Mouse (Mus musculus): Measurements from ENCODE around the gene Gemin6. TPM values are rescaled to one million over a fixed set of nuclear protein-coding genes. Genes with fewer than 3 reads are reported as not detected.
"Not testable (repeated sequence)": the region's sequence is repeated elsewhere in the genome, so short reads cannot be mapped to it uniquely, and the experiment has no call there.

Gene Gemin6
- total and polyA plus RNA-seq, 3 experiments, result 2.3 to 4.4 (median 3.6) TPM

GRCm38 (mm10) chr17:80221890-80222628, 2.2 kb upstream of the Gemin6 start:
- Histone ChIP-seq H3K4me1 (ENCODE audit: control insufficient read depth, insufficient read depth, low read length) (peaks cover 2% of the 10 kb centered on the region), H3K9ac (ENCODE audit: low read depth, low read length) (no peak overlapping the region), H3K36me3 (ENCODE audit: control insufficient read depth, insufficient read depth, low read length) (no peaks in the 10 kb centered on the region), H3K79me2 (replicated peaks; ENCODE audit: control insufficient read depth, insufficient read depth, low read length) (no peaks in the 10 kb centered on the region), H3K4me3 (no peak overlapping the region), H3K27ac (no peak overlapping the region), H3K27me3 (ENCODE audit: control insufficient read depth, insufficient read depth, low read length) (no peaks in the 10 kb centered on the region)
- 40% methylated on average over 3 of the region's 3 CpGs for WGBS
- DNase-seq, result no peak
- TF ChIP-seq CTCF (IDR thresholded peaks at IDR 0.05) (peak; percentile 39), POLR2A (IDR thresholded peaks at IDR 0.05; ENCODE audit: insufficient read depth, low read depth, low read length) (no peak)
- intact Hi-C loops (cut with DNase I), result no loop called here

- H3K4me1 ChIP-seq (ENCODE audit: control insufficient read depth, insufficient read depth, low read length), result peaks cover 2% of the 10 kb centered on the region
- H3K4me3 ChIP-seq, result peak overlapping the region; percentile 59
- no peaks in the 10 kb centered on the region for H3K79me2 ChIP-seq (replicated peaks; ENCODE audit: control insufficient read depth, insufficient read depth, low read length)
- no peaks in the 10 kb centered on the region for H3K36me3 ChIP-seq (ENCODE audit: control insufficient read depth, insufficient read depth, low read length)
- TF ChIP-seq POLR2A (IDR thresholded peaks at IDR 0.05; ENCODE audit: insufficient read depth, low read depth, low read length) (no peak), CTCF (IDR thresholded peaks at IDR 0.05) (no peak), EP300 (IDR thresholded peaks at IDR 0.05; ENCODE audit: insufficient read depth, low read depth, low read length) (no peak)
- no peak for DNase-seq
- H3K9ac ChIP-seq (ENCODE audit: low read depth, low read length), result peak overlapping the region; percentile 62
- H3K27me3 ChIP-seq (ENCODE audit: control insufficient read depth, insufficient read depth, low read length), result no peaks in the 10 kb centered on the region
- 6% methylated on average over 9 of the region's 9 CpGs for WGBS
- H3K27ac ChIP-seq, result peak overlapping the region; percentile 86
- intact Hi-C loops (cut with DNase I), result loop anchor here (1.0 kb wide), 1 partner anchor 18 kb away; no protein-coding TSS in a partner anchor
Measured at GRCm38 (mm10) chr17:80223829-80224228, 412 bp upstream of the Gemin6 start.

GRCm38 (mm10) chr17:80225142-80225541, 901 bp downstream of the Gemin6 start:
- intact Hi-C loops (cut with DNase I); H3K4me1 ChIP-seq (ENCODE audit: control insufficient read depth, insufficient read depth, low read length); H3K36me3 ChIP-seq (ENCODE audit: control insufficient read depth, insufficient read depth, low read length); H3K27me3 ChIP-seq (ENCODE audit: control insufficient read depth, insufficient read depth, low read length); DNase-seq; H3K27ac ChIP-seq; H3K79me2 ChIP-seq (replicated peaks; ENCODE audit: control insufficient read depth, insufficient read depth, low read length); H3K9ac ChIP-seq (ENCODE audit: low read depth, low read length): not testable (repeated sequence)
- H3K4me3 ChIP-seq, result peak overlapping the region; percentile 59; the same call in 1 of the 2 replicates
- 50% methylated on average over 5 of the region's 5 CpGs for WGBS

GRCm38 (mm10) chr17:80229396-80229795, 5.2 kb downstream of the Gemin6 start:
- Histone ChIP-seq H3K79me2 (replicated peaks; ENCODE audit: control insufficient read depth, insufficient read depth, low read length) (no peaks in the 10 kb centered on the region), H3K36me3 (ENCODE audit: control insufficient read depth, insufficient read depth, low read length) (no peaks in the 10 kb centered on the region), H3K4me1 (ENCODE audit: control insufficient read depth, insufficient read depth, low read length) (peaks cover 2% of the 10 kb centered on the region), H3K27ac (no peak overlapping the region), H3K9ac (ENCODE audit: low read depth, low read length) (no peak overlapping the region), H3K4me3 (no peak overlapping the region), H3K27me3 (ENCODE audit: control insufficient read depth, insufficient read depth, low read length) (no peaks in the 10 kb centered on the region)
- intact Hi-C loops (cut with DNase I), result no loop called here
- WGBS, result 49% methylated on average over 2 of the region's 2 CpGs
- peak in 1 of 2 experiments; percentile 37 for DNase-seq
- TF ChIP-seq EP300 (IDR thresholded peaks at IDR 0.05; ENCODE audit: insufficient read depth, low read depth, low read length) (no peak), POLR2A (IDR thresholded peaks at IDR 0.05; ENCODE audit: insufficient read depth, low read depth, low read length) (no peak), CTCF (IDR thresholded peaks at IDR 0.05) (no peak)

GRCm38 (mm10) chr17:80233844-80234243, 9.6 kb downstream of the Gemin6 start:
- Histone ChIP-seq H3K27ac (no peak overlapping the region), H3K27me3 (ENCODE audit: control insufficient read depth, insufficient read depth, low read length) (no peaks in the 10 kb centered on the region), H3K36me3 (ENCODE audit: control insufficient read depth, insufficient read depth, low read length) (no peaks in the 10 kb centered on the region), H3K4me3 (no peak overlapping the region), H3K79me2 (replicated peaks; ENCODE audit: control insufficient read depth, insufficient read depth, low read length) (no peaks in the 10 kb centered on the region), H3K9ac (ENCODE audit: low read depth, low read length) (no peak overlapping the region), H3K4me1 (ENCODE audit: control insufficient read depth, insufficient read depth, low read length) (no peaks in the 10 kb centered on the region)
- intact Hi-C loops (cut with DNase I), result no loop called here
- 86% methylated on average over 5 of the region's 5 CpGs for WGBS
- DNase-seq, result no peak
- TF ChIP-seq EP300 (IDR thresholded peaks at IDR 0.05; ENCODE audit: insufficient read depth, low read depth, low read length) (no peak), CTCF (IDR thresholded peaks at IDR 0.05) (no peak), POLR2A (IDR thresholded peaks at IDR 0.05; ENCODE audit: insufficient read depth, low read depth, low read length) (no peak)

- TF ChIP-seq POLR2A (IDR thresholded peaks at IDR 0.05; ENCODE audit: insufficient read depth, low read depth, low read length) (no peak), EP300 (IDR thresholded peaks at IDR 0.05; ENCODE audit: insufficient read depth, low read depth, low read length) (no peak), CTCF (IDR thresholded peaks at IDR 0.05) (no peak)
- intact Hi-C loops (cut with DNase I), result no loop called here
- H3K36me3 ChIP-seq (ENCODE audit: control insufficient read depth, insufficient read depth, low read length), result no peaks in the 10 kb centered on the region
- no peak overlapping the region for H3K9ac ChIP-seq (ENCODE audit: low read depth, low read length)
- WGBS, result 73% methylated on average over 7 of the region's 7 CpGs
- no peak for DNase-seq
- H3K4me3 ChIP-seq, result no peak overlapping the region
- H3K27ac ChIP-seq, result no peak overlapping the region
- no peaks in the 10 kb centered on the region for H3K4me1 ChIP-seq (ENCODE audit: control insufficient read depth, insufficient read depth, low read length)
- H3K79me2 ChIP-seq (replicated peaks; ENCODE audit: control insufficient read depth, insufficient read depth, low read length), result no peaks in the 10 kb centered on the region
- H3K27me3 ChIP-seq (ENCODE audit: control insufficient read depth, insufficient read depth, low read length), result no peaks in the 10 kb centered on the region
Measured at GRCm38 (mm10) chr17:80234376-80234775, 10.1 kb downstream of the Gemin6 start.
